Mouse (Mus musculus): ENCODE measurements around the gene Iqcj.

The Iqcj gene

GRCm38 (mm10) chr3:67892026-67892705 lies at the start of gene Iqcj, which contains the start of gene Iqschfp:
Gene Iqcj, plus strand, starts transcription at chr3:67892220.
Gene Iqschfp, plus strand, starts transcription at chr3:67892232.
- DNase-seq: no peak

- no peak for DNase-seq
These were observed 39.6 kb upstream of the Iqcj start for GRCm38 (mm10) chr3:67852397-67852796.

GRCm38 (mm10) chr3:67861524-67861923 lies 30.5 kb upstream of the Iqcj start:
- no peak for DNase-seq

GRCm38 (mm10) chr3:67867420-67868065 lies 24.5 kb upstream of the Iqcj start:
- DNase-seq: peak; percentile 38

GRCm38 (mm10) chr3:67869424-67869823 lies 22.6 kb upstream of the Iqcj start:
- no peak for DNase-seq

GRCm38 (mm10) chr3:67877253-67877652 lies 14.8 kb upstream of the Iqcj start:
- DNase-seq: no peak

GRCm38 (mm10) chr3:67884335-67884734 lies 7.7 kb upstream of the Iqcj start:
- no peak for DNase-seq

GRCm38 (mm10) chr3:67886176-67886575 lies 5.8 kb upstream of the Iqcj start:
- DNase-seq: no peak

GRCm38 (mm10) chr3:67887251-67887650 lies 4.8 kb upstream of the Iqcj start:
- no peak for DNase-seq

GRCm38 (mm10) chr3:67892768-67893167 lies 748 bp downstream of the Iqcj start:
- no peak for DNase-seq

GRCm38 (mm10) chr3:67902517-67902916 lies 10.5 kb downstream of the Iqcj start:
- no peak for DNase-seq

GRCm38 (mm10) chr3:67908586-67908985 lies 16.6 kb downstream of the Iqcj start:
- no peak for DNase-seq

- DNase-seq: no peak
These were observed 26.1 kb downstream of the Iqcj start for GRCm38 (mm10) chr3:67918098-67918497.

GRCm38 (mm10) chr3:67918634-67919259 lies 26.7 kb downstream of the Iqcj start:
- no peak for DNase-seq

GRCm38 (mm10) chr3:67923095-67923494 lies 31.1 kb downstream of the Iqcj start:
- DNase-seq: no peak

- DNase-seq: no peak
These were observed 33.4 kb downstream of the Iqcj start for GRCm38 (mm10) chr3:67925453-67925852.

GRCm38 (mm10) chr3:67930424-67931133 lies 38.6 kb downstream of the Iqcj start:
- DNase-seq: no peak

- no peak for DNase-seq
These were observed 39.2 kb downstream of the Iqcj start for GRCm38 (mm10) chr3:67931181-67931580.

GRCm38 (mm10) chr3:67931914-67932313 lies 39.9 kb downstream of the Iqcj start:
- no peak for DNase-seq

GRCm38 (mm10) chr3:67935829-67936228 lies 43.8 kb downstream of the Iqcj start:
- no peak for DNase-seq

- no peak for DNase-seq
These were observed 55.0 kb downstream of the Iqcj start for GRCm38 (mm10) chr3:67947000-67947399.

GRCm38 (mm10) chr3:67952517-67952940 lies 60.5 kb downstream of the Iqcj start:
- DNase-seq: no peak

- peak; percentile 13 for DNase-seq
These were observed 62.5 kb downstream of the Iqcj start for GRCm38 (mm10) chr3:67954459-67955065.

Measured in kidney, postnatal 10 days (tissue).